Mouse (Mus musculus) ES-Bruce4 (cell line): ENCODE data around the gene Zmym6.

Source experiments
- CTCF ChIP-seq: IDR thresholded peaks from one replicate; pipeline ENCODE4 v1.8.1; 2011; ENCODE audit warnings: low read depth, low read length
- POLR2A ChIP-seq: IDR thresholded peaks from one replicate; pipeline ENCODE4 v1.8.1; 2011; ENCODE audit warnings: low read length; ENCODE audit not compliant: insufficient read depth

DNA sequence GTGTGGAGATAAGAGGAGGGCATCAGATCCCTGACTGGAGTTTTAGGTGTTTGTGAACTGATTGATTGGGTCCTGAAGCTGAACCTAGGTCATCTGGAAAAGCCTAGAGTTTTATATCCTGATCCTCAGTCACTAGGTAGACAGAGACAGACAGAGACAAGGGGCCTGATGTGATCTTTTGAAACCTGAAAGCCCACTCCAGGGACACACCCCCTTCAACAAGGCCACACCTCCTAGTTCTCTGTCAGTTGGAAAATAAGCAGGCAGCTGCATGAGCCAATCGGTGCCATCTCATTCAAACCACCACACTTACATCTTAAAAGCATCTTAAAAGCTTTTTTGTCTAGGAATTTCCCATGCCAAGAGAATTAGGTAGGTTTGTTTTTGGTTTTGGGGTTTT, 3.6 kb downstream of the Zmym6 start:
- no peak for TF ChIP-seq CTCF
- no peak for TF ChIP-seq POLR2A
